25 mouse cellular contexts compared by ENCODE assay signal in genomic region chr2:38502123-38502522, GRCm38 (mm10). TPM values are rescaled to one million over a fixed set of nuclear protein-coding genes. Genes with fewer than 3 reads are reported as not detected.
DNase-seq lines count a peak whose midpoint lies in the region; ATAC-seq and TF ChIP-seq lines count a peak whose summit lies in the region.
"Had no signal": no experiment of that assay in that cellular context is flagged by ENCODE, and none has a peak within 500 bp of the region (broad histone marks: within the 10 kb centered on the region; RNA-seq: fewer than 3 reads in every experiment).

No protein-coding gene starts in this region.

- TF ChIP-seq CTCF in intestine, postnatal 0 days (IDR thresholded peaks at IDR 0.05; ENCODE audit: low read depth), result no peak
- no peak for TF ChIP-seq CTCF in lung, postnatal 0 days (IDR thresholded peaks at IDR 0.05)
- no peak for TF ChIP-seq CTCF in lung, adult 2 months (IDR thresholded peaks at IDR 0.05; ENCODE audit: insufficient read depth, low read length)

- H3K27ac ChIP-seq in intestine, embryonic 15.5 days, result no peak overlapping the region
- H3K27ac ChIP-seq in intestine, postnatal 0 days (ENCODE audit: low read depth, low read length), result no peak overlapping the region
- H3K27ac ChIP-seq in lung, postnatal 0 days (ENCODE audit: low read length), result no peak overlapping the region
- peak overlapping the region; percentile 80 for H3K27ac ChIP-seq in limb, embryonic 12.5 days
- H3K27ac ChIP-seq: embryonic facial prominence, embryonic 13.5 days; forebrain, embryonic 15.5 days; heart, embryonic 15.5 days; hindbrain, embryonic 14.5 days; liver, embryonic 14.5 days; macrophage; stomach, embryonic 15.5 days had no signal

- H3K4me3 ChIP-seq in intestine, embryonic 15.5 days (replicated peaks), result no peak overlapping the region
- no peak overlapping the region for H3K4me3 ChIP-seq in intestine, postnatal 0 days (ENCODE audit: low read depth, low read length)
- H3K4me3 ChIP-seq in lung, postnatal 0 days (ENCODE audit: low read depth, low read length), result no peak overlapping the region
- no peak overlapping the region for H3K4me3 ChIP-seq in lung, adult 2 months (replicated peaks; ENCODE audit: extremely low read depth, low read depth, low read length)
- no peak overlapping the region for H3K4me3 ChIP-seq in limb, embryonic 12.5 days (replicated peaks)
- H3K4me3 ChIP-seq: embryonic facial prominence, embryonic 13.5 days; forebrain, embryonic 15.5 days; heart, embryonic 15.5 days; midbrain, embryonic 10.5 days; stomach, embryonic 15.5 days had no signal

- peak; percentile 55; the same call in 1 of the 2 replicates for ATAC-seq in intestine, embryonic 15.5 days
- no peak; the same call in 1 of the 2 replicates for ATAC-seq in intestine, postnatal 0 days
- ATAC-seq in lung, postnatal 0 days, result peak; percentile 52; the same call in 1 of the 2 replicates
- peak; percentile 43 for ATAC-seq in limb, embryonic 12.5 days (ENCODE audit: insufficient number of reproducible peaks, insufficient read depth, low FRiP score, low TSS enrichment, low read depth)
- ATAC-seq: CD4-positive, CD25-positive, alpha-beta regulatory T cell, adult 4 months; forebrain, embryonic 15.5 days; inflammation-experienced regulatory T-cells, adult 6 months had no signal

- no peak for DNase-seq in lung, postnatal 0 days (ENCODE audit: low spot score)
- DNase-seq in lung, adult 2 months, result no peak
- DNase-seq in cerebellum, adult 11 months, result no peak
- DNase-seq in heart, postnatal 25 days (ENCODE audit: low spot score), result no peak
- DNase-seq: adrenal gland, adult 8-10 months; cerebellum, adult 18-20 months; cerebellum, postnatal 14 days; heart, postnatal 4 days; kidney, adult 9 months; kidney, postnatal 14 days; thymus, adult 2 months; thymus, postnatal 4 days had no signal

- H3K27me3 ChIP-seq in intestine, embryonic 15.5 days (replicated peaks), result no peaks in the 10 kb centered on the region
- H3K27me3 ChIP-seq in intestine, postnatal 0 days (replicated peaks; ENCODE audit: control insufficient read depth, insufficient read depth, low read length), result no peaks in the 10 kb centered on the region
- H3K27me3 ChIP-seq in lung, postnatal 0 days (replicated peaks; ENCODE audit: insufficient read depth, low read length), result no peaks in the 10 kb centered on the region
- H3K27me3 ChIP-seq in limb, embryonic 12.5 days, result no peaks in the 10 kb centered on the region
- H3K27me3 ChIP-seq: embryonic facial prominence, embryonic 13.5 days; forebrain, embryonic 15.5 days; heart, embryonic 15.5 days; stomach, embryonic 15.5 days had no signal

- intact Hi-C loops in heart, postnatal 25 days (cut with DNase I), result no loop called here

- no peaks in the 10 kb centered on the region for H3K36me3 ChIP-seq in intestine, embryonic 15.5 days
- no peaks in the 10 kb centered on the region for H3K36me3 ChIP-seq in intestine, postnatal 0 days (ENCODE audit: control insufficient read depth, insufficient read depth)
- H3K36me3 ChIP-seq in lung, postnatal 0 days (ENCODE audit: insufficient read depth, low read length), result no peaks in the 10 kb centered on the region
- no peaks in the 10 kb centered on the region for H3K36me3 ChIP-seq in limb, embryonic 12.5 days
- H3K36me3 ChIP-seq: embryonic facial prominence, embryonic 13.5 days; forebrain, embryonic 15.5 days; heart, embryonic 15.5 days; midbrain, embryonic 10.5 days; stomach, embryonic 15.5 days had no signal

- H3K9ac ChIP-seq in intestine, embryonic 15.5 days, result no peak overlapping the region
- H3K9ac ChIP-seq in intestine, postnatal 0 days (ENCODE audit: low read depth, low read length), result no peak overlapping the region
- H3K9ac ChIP-seq in lung, postnatal 0 days (replicated peaks; ENCODE audit: low read depth), result no peak overlapping the region
- H3K9ac ChIP-seq in limb, embryonic 12.5 days (replicated peaks), result no peak overlapping the region
- H3K9ac ChIP-seq: embryonic facial prominence, embryonic 13.5 days; forebrain, embryonic 15.5 days; heart, embryonic 15.5 days; hindbrain, embryonic 14.5 days; liver, embryonic 14.5 days; stomach, embryonic 15.5 days had no signal

- no peaks in the 10 kb centered on the region for H3K4me1 ChIP-seq in intestine, embryonic 15.5 days (replicated peaks)
- H3K4me1 ChIP-seq in intestine, postnatal 0 days (replicated peaks; ENCODE audit: control insufficient read depth, insufficient read depth, low read length), result no peaks in the 10 kb centered on the region
- no peaks in the 10 kb centered on the region; the same call in 1 of the 2 replicates for H3K4me1 ChIP-seq in lung, postnatal 0 days (ENCODE audit: insufficient read depth, low read depth, low read length)
- no peaks in the 10 kb centered on the region for H3K4me1 ChIP-seq in lung, adult 2 months (ENCODE audit: control insufficient read depth, insufficient read depth, low read length)
- peaks cover 37% of the 10 kb centered on the region for H3K4me1 ChIP-seq in limb, embryonic 12.5 days (replicated peaks)
- H3K4me1 ChIP-seq: forebrain, embryonic 15.5 days; stomach, embryonic 15.5 days had no signal

- no peak overlapping the region for H3K4me2 ChIP-seq in intestine, embryonic 15.5 days (replicated peaks)
- H3K4me2 ChIP-seq in intestine, postnatal 0 days (replicated peaks; ENCODE audit: low read depth), result no peak overlapping the region
- no peak overlapping the region for H3K4me2 ChIP-seq in lung, postnatal 0 days (replicated peaks; ENCODE audit: low read depth, low read length)
- no peak overlapping the region for H3K4me2 ChIP-seq in limb, embryonic 12.5 days
- H3K4me2 ChIP-seq: embryonic facial prominence, embryonic 13.5 days; forebrain, embryonic 15.5 days; heart, embryonic 15.5 days; hindbrain, embryonic 14.5 days; stomach, embryonic 15.5 days had no signal

- no peaks in the 10 kb centered on the region for H3K9me3 ChIP-seq in intestine, embryonic 15.5 days
- no peaks in the 10 kb centered on the region for H3K9me3 ChIP-seq in intestine, postnatal 0 days (ENCODE audit: control insufficient read depth)
- no peaks in the 10 kb centered on the region for H3K9me3 ChIP-seq in lung, postnatal 0 days (ENCODE audit: low read length)
- no peaks in the 10 kb centered on the region for H3K9me3 ChIP-seq in limb, embryonic 12.5 days
- H3K9me3 ChIP-seq: embryonic facial prominence, embryonic 13.5 days; forebrain, embryonic 15.5 days; heart, embryonic 15.5 days; midbrain, embryonic 10.5 days; stomach, embryonic 15.5 days had no signal

- WGBS in intestine, embryonic 15.5 days, result 65% methylated on average over 6 of the region's 6 CpGs
- WGBS in intestine, postnatal 0 days, result 47% methylated on average over 6 of the region's 6 CpGs
- WGBS in lung, postnatal 0 days, result 49% methylated on average over 6 of the region's 6 CpGs
- 67% methylated on average over 6 of the region's 6 CpGs for WGBS in lung, adult 2 months
- 54% methylated on average over 6 of the region's 6 CpGs for WGBS in limb, embryonic 12.5 days

- TF ChIP-seq EP300 in lung, postnatal 0 days (IDR thresholded peaks at IDR 0.05), result no peak

- no peak for TF ChIP-seq POLR2A in lung, adult 2 months (IDR thresholded peaks at IDR 0.05; ENCODE audit: borderline replicate concordance, extremely low read depth, low read depth, low read length)

RNA-seq across cellular contexts. Expression of gene Nek6, which starts 9.3 kb away (rescaled TPM):
- 102 and 104 TPM in 2 replicates for polyA plus RNA-seq in intestine, embryonic 15.5 days (2015; fragmentation: Nextera tagmentation; extraction: Ambion mirVana)
- polyA plus RNA-seq in intestine, postnatal 0 days (2015; fragmentation: Nextera tagmentation; extraction: Ambion mirVana), result 70.9 and 84.5 TPM in 2 replicates
- 57.8 and 69.4 TPM in 2 replicates for polyA plus RNA-seq in lung, postnatal 0 days (2015; fragmentation: Nextera tagmentation; extraction: Ambion mirVana)
- 25.8 and 27.6 TPM in 2 replicates for polyA plus RNA-seq in lung, adult 2 months (2012; rRNA removed)
- polyA plus RNA-seq in limb, embryonic 12.5 days (2016; fragmentation: Nextera tagmentation; extraction: Ambion mirVana), result 140 and 159 TPM in 2 replicates
- 1 to 10 TPM; 3.4 to 4.3 TPM for total RNA-seq in heart, postnatal 25 days (2021)
